Mouse (Mus musculus) hindbrain, embryonic 12.5 days (tissue): ENCODE measurements around the gene Mbd5. TPM values are rescaled to one million over a fixed set of nuclear protein-coding genes. Genes with fewer than 3 reads are reported as not detected.
A peak's percentile ranks its signal among the peaks of the same experiment; 100 is the strongest.

ENCODE experiments used
- ATAC-seq: fragments of 200-750 bp; cut with Nextera tagmentation; 2 replicates; pipeline ENCODE4 v1.8.0; 2017; ENCODE audit warnings: moderate TSS enrichment; ENCODE audit not compliant: low FRiP score
- H3K27ac ChIP-seq: fragments of 300-500 bp; sonication (generic); 2 replicates; pipeline ENCODE4 v1.5.1; 2016; ENCODE audit warnings: mild to moderate bottlenecking
- H3K27me3 ChIP-seq: fragments of 300-500 bp; sonication (generic); 2 replicates; pipeline ENCODE4 v1.6.1; 2016; ENCODE audit warnings: mild to moderate bottlenecking
- H3K36me3 ChIP-seq: fragments of 300-500 bp; sonication (generic); 2 replicates; pipeline ENCODE4 v1.6.1; 2016; ENCODE audit warnings: mild to moderate bottlenecking
- H3K4me1 ChIP-seq: fragments of 300-500 bp; sonication (generic); 2 replicates; pipeline ENCODE4 v1.6.1; 2016
- H3K4me2 ChIP-seq: fragments of 300-500 bp; sonication (generic); replicated peaks from 2 replicates; pipeline ENCODE4 v1.6.1; 2016; ENCODE audit warnings: mild to moderate bottlenecking
- H3K4me3 ChIP-seq: fragments of 300-500 bp; sonication (generic); 2 replicates; pipeline ENCODE4 v1.5.1; 2016; ENCODE audit warnings: mild to moderate bottlenecking
- H3K9ac ChIP-seq: fragments of 300-500 bp; sonication (generic); 2 replicates; pipeline ENCODE4 v1.6.1; 2016; ENCODE audit warnings: mild to moderate bottlenecking, moderate library complexity
- H3K9me3 ChIP-seq: fragments of 300-500 bp; sonication (generic); replicated peaks from 2 replicates; pipeline ENCODE4 v1.6.1; 2016; ENCODE audit warnings: mild to moderate bottlenecking
- WGBS: fragments of 180-500 bp; shearing (Covaris S2); methylation state at CpG from one replicate; pipeline ENCODE4 v1.1.7; 2016; 5-methylcytosine and 5-hydroxymethylcytosine counted together
- polyA plus RNA-seq: library from polyadenylated mRNA; unstranded; fragments of >200 nt; fragmentation: Nextera tagmentation; extraction: Ambion mirVana; gene quantifications from 2 replicates; pipeline ENCODE4 v1.2.1, GENCODE M21; 2016

The Mbd5 gene
- polyA plus RNA-seq = 37.4 and 49.1 TPM in 2 replicates

DNA sequence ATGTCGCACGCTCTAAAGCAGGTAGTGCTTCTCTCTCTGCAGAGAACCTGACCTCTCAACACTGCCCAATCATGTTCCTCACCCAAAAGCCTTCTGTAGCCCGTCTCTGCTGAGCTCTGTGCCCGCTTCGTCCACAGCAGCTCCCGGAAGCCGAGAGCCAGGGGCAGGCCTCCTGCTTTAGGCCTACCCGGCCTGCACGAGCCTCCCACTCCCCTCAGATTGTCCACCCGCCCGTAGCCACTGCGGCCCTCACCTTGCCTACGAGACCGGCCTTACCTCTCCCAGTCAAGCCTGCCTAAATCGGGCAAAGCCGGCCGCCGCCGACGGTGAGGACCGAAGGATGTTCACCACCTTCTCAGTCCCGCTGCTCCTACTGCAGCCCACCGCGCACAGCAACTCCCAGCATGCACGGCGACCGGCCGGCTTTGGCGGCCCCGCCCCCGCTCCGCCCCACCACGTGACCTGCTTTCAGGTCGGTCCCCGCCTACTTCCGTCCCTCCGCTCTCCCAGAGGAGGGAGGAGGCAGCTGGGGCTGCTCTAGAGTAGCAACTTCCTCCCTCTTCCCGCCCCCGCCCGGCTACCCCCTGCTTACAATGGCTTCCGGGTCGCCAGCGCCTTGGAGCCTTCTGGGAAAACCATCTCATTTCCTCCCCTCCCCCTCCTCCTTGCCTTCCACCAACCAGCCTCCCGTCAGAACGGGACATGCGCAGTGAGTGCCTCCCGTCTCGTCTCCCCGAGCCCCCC is at the start of gene Mbd5:
Gene Mbd5 (plus strand): TSS at position 668 of the 744 bp plus-strand sequence.
- peak within 1 kb of the TSS; percentile 81 for H3K4me2 ChIP-seq
- WGBS = under 1% methylated on average over 47 of the region's 49 CpGs
- peak within 1 kb of the TSS; percentile 90 for H3K9ac ChIP-seq
- H3K4me1 ChIP-seq = peaks cover 9% of the 10 kb centered on the region
- peak; percentile 99 for ATAC-seq
- H3K27me3 ChIP-seq = no peaks in the 10 kb centered on the region
- H3K4me3 ChIP-seq = peak within 1 kb of the TSS; percentile 88
- no peaks in the 10 kb centered on the region for H3K9me3 ChIP-seq
- H3K27ac ChIP-seq = peak within 1 kb of the TSS; percentile 96
- H3K36me3 ChIP-seq = no peaks in the 10 kb centered on the region

DNA sequence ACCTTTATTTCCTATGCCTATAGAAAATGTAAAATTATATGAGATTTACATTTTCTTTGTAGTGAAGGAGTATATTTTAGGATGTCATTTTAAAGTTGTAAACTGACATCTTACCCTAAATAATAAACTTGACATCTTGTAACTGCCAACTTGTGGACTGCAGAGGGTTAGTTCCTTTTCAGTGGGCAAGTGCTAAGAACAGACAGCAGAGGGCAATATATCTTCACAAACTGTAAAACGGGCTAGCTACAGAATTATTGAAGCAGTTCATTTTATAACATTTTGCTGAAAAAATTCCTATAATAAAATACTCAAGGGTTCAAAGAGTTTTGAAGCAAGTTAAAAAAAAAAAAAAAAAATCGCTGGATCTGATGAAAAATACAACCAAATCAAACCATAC is 40.4 kb upstream of the Mbd5 start:
- H3K4me2 ChIP-seq = no peak overlapping the region
- H3K27me3 ChIP-seq = no peaks in the 10 kb centered on the region
- H3K4me1 ChIP-seq = no peaks in the 10 kb centered on the region
- no peak overlapping the region for H3K4me3 ChIP-seq
- no peaks in the 10 kb centered on the region for H3K9me3 ChIP-seq
- no peak overlapping the region for H3K27ac ChIP-seq
- WGBS = 79% methylated on average over 2 of the region's 2 CpGs
- no peak overlapping the region for H3K9ac ChIP-seq
- H3K36me3 ChIP-seq = peaks cover 29% of the 10 kb centered on the region
- no peak for ATAC-seq

DNA sequence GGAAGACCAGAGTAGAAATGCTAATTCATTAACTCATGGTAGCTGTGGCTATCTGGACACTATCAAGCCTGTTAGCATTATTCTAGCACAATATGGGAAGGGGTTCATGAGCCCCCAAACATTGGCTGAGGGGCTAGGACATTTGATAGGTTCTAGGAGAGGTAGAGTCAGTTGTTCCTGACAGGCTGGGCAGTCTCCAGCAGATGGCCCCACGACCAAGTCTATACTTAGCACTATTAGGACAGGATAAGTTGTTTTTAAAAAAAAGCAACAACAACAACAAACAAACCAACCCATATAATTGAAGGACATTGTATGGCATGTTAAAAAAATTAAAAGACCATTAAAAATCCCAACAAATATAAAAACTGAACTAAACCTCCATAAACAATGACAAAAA is 35.1 kb upstream of the Mbd5 start:
- peaks cover 23% of the 10 kb centered on the region for H3K36me3 ChIP-seq
- no peak overlapping the region for H3K4me2 ChIP-seq
- H3K4me3 ChIP-seq = no peak overlapping the region
- H3K9me3 ChIP-seq = no peaks in the 10 kb centered on the region
- WGBS = 63% methylated on average over 1 of the region's 1 CpGs
- H3K27ac ChIP-seq = no peak overlapping the region
- H3K4me1 ChIP-seq = no peaks in the 10 kb centered on the region
- no peak for ATAC-seq
- no peaks in the 10 kb centered on the region for H3K27me3 ChIP-seq
- H3K9ac ChIP-seq = no peak overlapping the region

DNA sequence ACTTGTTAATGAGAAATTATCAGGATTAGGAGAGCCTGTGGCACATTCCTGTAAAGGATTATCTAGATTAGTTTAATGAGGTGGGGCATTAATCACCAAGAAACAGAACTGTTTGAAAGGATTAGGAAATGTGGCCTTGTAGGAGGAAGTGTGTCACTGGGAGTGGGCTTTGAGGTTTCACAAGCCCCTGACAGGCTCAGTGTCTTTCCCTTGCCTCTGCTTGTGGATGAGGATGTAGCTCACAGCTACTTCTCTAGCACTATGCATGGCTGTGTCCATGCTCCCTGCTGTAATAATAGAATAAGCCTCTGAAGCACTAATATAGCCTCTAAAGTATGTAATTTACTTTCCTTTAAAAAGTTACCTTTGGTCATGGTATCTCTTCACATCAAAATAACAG is 33.5 kb upstream of the Mbd5 start:
- H3K4me3 ChIP-seq = no peak overlapping the region
- no peak overlapping the region for H3K9ac ChIP-seq
- no peak for ATAC-seq
- no peak overlapping the region for H3K4me2 ChIP-seq
- H3K27me3 ChIP-seq = no peaks in the 10 kb centered on the region
- no peaks in the 10 kb centered on the region for H3K9me3 ChIP-seq
- no peak overlapping the region for H3K27ac ChIP-seq
- H3K36me3 ChIP-seq = peaks cover 23% of the 10 kb centered on the region
- no peaks in the 10 kb centered on the region for H3K4me1 ChIP-seq

DNA sequence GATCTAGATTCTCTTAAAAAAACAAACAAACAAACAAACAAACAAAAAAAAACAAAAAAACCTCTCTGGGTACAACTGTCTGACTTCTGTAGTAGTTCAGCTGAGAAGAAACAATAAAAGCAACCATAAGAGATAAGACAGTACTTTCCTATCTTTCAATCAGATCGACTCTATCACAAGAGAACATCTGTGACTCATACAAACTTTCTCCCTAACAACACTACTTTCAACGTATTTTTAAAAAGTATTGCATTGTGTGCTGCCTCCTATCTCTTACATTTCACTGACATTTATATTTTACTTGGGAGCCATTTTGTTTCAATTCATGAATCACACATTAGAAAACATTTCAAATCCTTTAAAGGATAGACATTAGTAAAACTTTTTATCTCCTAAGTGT is 14.2 kb upstream of the Mbd5 start:
- Histone ChIP-seq H3K4me1 (no peaks in the 10 kb centered on the region), H3K9me3 (no peaks in the 10 kb centered on the region), H3K9ac (no peak overlapping the region), H3K27me3 (no peaks in the 10 kb centered on the region), H3K4me2 (no peak overlapping the region), H3K4me3 (no peak overlapping the region), H3K36me3 (peaks cover 14% of the 10 kb centered on the region; the same call in 1 of the 2 replicates), H3K27ac (no peak overlapping the region)
- ATAC-seq = no peak
- 90% methylated on average over 2 of the region's 2 CpGs for WGBS

DNA sequence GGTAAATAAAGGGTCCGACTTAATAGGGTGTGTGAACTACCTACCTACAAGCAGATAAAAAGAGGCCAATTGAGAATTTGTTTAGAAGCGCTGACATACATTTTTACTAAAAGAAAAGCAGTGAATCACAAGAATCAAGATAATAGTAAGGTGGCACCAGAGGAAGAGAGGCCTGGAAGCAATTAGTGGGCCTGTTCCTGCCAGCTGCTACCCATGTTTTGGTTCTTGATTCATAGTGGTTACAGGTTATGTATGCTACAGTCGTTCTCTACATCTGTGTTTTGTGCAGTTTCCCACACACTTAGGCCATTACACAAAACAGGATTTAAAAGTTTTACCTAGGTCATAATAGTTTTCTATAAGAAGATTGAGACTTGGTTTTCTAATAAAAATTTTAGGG is 1.5 kb upstream of the Mbd5 start:
- Histone ChIP-seq H3K4me3 (peak overlapping the region; percentile 88), H3K9ac (peak overlapping the region; percentile 35)
- WGBS = 70% methylated on average over 3 of the region's 3 CpGs

DNA sequence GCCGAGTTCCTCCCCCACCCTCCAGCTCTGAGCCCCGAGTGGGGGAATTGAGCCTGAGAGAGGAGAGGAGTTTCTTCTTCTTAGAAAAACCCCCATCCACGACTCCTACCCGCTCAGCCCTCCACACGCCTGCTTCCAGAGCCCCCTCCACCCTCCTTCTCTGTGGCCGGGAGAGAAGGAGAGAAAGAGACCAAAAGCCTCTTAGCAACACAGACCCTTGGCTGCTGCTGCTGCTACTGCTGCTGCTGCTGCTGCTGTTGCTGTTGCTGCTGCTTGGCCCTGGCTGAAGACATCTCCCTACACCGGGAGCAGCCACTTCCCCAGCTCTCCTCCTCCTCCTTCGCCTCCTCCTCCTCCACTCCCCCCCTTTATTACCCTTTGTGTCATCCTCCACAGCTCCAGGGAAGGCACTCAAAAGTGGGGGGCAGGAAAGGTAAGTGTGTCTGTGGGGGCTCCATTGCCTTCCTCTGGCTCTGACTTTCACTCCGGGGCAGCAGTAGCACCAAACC is 489 bp downstream of the Mbd5 start:
- ATAC-seq = peak; percentile 80
- Histone ChIP-seq H3K36me3 (no peaks in the 10 kb centered on the region), H3K27me3 (no peaks in the 10 kb centered on the region), H3K27ac (peak overlapping the region; percentile 96), H3K4me2 (peak overlapping the region; percentile 57), H3K9ac (peak overlapping the region; percentile 89), H3K4me3 (peak overlapping the region; percentile 88), H3K9me3 (no peaks in the 10 kb centered on the region), H3K4me1 (peaks cover 9% of the 10 kb centered on the region)
- WGBS = 0% methylated on average over 9 of the region's 9 CpGs

More for the DNA sequence above, 1.5 kb upstream of the Mbd5 start:
- H3K27me3 ChIP-seq = no peaks in the 10 kb centered on the region
- no peaks in the 10 kb centered on the region for H3K36me3 ChIP-seq
- H3K4me1 ChIP-seq = peaks cover 9% of the 10 kb centered on the region
- peak overlapping the region; percentile 81 for H3K4me2 ChIP-seq
- ATAC-seq = no peak
- H3K9me3 ChIP-seq = no peaks in the 10 kb centered on the region
- no peak overlapping the region for H3K27ac ChIP-seq

DNA sequence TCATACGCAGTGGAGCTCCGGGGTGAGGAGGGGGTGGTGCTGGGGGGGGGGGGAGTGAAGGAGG is 776 bp downstream of the Mbd5 start, which contains the start of gene Orc4:
Gene Orc4 (minus strand): TSS at position 26 of the 64 bp plus-strand sequence.
- Histone ChIP-seq H3K9me3 (no peaks in the 10 kb centered on the region), H3K4me2 (peak within 1 kb of the TSS; percentile 57), H3K4me3 (peak within 1 kb of the TSS; percentile 88), H3K4me1 (peaks cover 9% of the 10 kb centered on the region), H3K27ac (peak within 1 kb of the TSS; percentile 96), H3K27me3 (no peaks in the 10 kb centered on the region), H3K9ac (peak within 1 kb of the TSS; percentile 90), H3K36me3 (no peaks in the 10 kb centered on the region)
- ATAC-seq = no peak
- WGBS = 0% methylated on average over 2 of the region's 2 CpGs

DNA sequence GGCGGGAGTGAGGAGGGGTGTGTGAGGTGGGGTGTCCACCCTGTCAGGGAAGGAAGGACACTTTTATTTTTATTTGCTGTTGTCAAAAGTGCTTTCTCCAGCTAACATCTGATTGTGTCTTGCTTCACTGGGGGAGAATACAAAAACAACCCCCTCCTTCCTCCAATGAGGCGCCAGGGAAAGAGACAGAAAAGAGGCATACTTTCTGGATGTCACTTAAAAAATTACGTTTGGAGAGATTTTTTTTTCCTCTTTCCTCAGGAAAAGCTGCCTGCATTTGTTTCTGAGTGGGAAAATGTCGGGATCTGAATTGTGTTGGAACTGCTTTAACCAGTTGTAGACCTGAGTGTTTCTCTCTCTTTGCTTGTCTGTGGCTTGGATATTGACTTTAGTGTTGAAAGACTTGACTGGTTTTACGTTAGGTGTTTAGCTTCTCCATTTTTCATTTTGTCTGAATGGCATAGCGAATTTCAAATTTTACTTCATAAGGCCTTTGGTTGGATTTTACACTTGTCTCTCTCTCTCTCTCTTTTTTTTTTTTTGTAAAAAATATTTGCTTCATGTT is 1.1 kb downstream of the Mbd5 start:
- peak overlapping the region; percentile 96 for H3K27ac ChIP-seq
- H3K9ac ChIP-seq = peak overlapping the region; percentile 89
- no peaks in the 10 kb centered on the region for H3K36me3 ChIP-seq
- no peaks in the 10 kb centered on the region for H3K9me3 ChIP-seq
- peak overlapping the region; percentile 57 for H3K4me2 ChIP-seq
- H3K4me3 ChIP-seq = peak overlapping the region; percentile 88
- H3K4me1 ChIP-seq = peaks cover 9% of the 10 kb centered on the region
- WGBS = 8% methylated on average over 5 of the region's 6 CpGs
- H3K27me3 ChIP-seq = no peaks in the 10 kb centered on the region
- no peak for ATAC-seq

DNA sequence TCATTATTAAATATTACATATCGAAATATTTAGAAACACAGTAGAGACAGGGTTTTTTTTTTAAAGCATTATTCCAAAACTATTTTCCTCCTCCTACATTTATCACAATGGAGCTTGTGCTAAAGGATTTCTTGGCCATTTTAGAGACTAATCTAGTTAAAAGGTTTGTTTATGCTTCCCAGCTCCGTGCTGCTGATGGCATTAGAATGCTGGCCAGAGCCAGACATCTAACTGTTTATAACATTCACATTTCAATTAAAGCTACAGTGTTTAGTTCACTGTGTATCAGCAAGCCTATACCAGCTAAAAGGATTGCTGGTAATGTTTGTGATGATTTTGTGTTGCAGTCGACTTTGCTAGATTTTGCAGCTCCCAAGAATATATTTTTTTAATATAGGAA is 7.3 kb downstream of the Mbd5 start:
- Histone ChIP-seq H3K4me3 (no peak overlapping the region), H3K27me3 (no peaks in the 10 kb centered on the region), H3K27ac (no peak overlapping the region), H3K4me1 (peaks cover 3% of the 10 kb centered on the region; the same call in 1 of the 2 replicates), H3K9me3 (no peaks in the 10 kb centered on the region), H3K4me2 (no peak overlapping the region), H3K9ac (no peak overlapping the region), H3K36me3 (no peaks in the 10 kb centered on the region)
- no peak for ATAC-seq
- 70% methylated on average over 3 of the region's 3 CpGs for WGBS

DNA sequence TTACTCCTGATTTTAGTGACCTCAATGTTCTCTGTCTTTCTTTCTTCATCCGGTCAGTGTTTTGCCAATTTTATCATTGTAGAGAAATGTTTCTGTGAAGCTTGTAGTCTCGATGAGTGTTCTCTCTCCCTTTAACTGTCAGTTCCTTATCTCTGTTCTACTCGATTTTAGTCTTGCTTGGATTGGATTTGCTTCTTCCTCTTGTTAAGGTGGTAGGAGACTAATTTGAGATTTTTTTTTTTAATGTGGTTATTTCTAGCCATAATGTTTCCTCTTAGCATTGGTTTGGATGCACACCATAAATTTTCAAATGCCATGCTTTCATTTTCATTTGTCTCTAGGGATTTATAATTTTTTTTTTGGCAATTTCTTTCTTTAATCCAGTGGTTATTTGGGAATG is 29.6 kb downstream of the Mbd5 start:
- H3K36me3 ChIP-seq = no peaks in the 10 kb centered on the region
- no peaks in the 10 kb centered on the region for H3K9me3 ChIP-seq
- no peak for ATAC-seq
- no peak overlapping the region for H3K4me3 ChIP-seq
- no peaks in the 10 kb centered on the region for H3K4me1 ChIP-seq
- no peak overlapping the region for H3K27ac ChIP-seq
- H3K9ac ChIP-seq = no peak overlapping the region
- WGBS = 91% methylated on average over 3 of the region's 3 CpGs
- H3K4me2 ChIP-seq = no peak overlapping the region
- no peaks in the 10 kb centered on the region for H3K27me3 ChIP-seq

DNA sequence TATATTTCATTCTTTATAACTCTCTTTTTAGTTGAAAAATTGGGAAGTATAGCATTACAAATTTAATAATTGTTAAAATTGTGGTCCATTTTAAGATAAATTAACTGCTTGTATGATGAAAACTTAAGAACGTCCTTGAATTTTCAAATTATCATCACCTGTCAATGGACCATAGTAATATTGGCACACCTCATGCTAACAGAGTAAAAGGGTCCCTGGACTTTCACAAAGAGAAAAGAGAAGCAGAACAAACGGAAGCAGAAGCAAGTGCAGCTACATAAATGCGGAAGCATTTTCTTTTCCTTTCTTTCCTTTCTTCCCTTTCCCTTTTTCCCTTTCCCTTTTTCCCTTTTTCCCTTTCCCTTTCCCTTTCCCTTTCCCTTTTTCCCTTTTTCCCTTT is 41.0 kb downstream of the Mbd5 start:
- H3K9ac ChIP-seq = no peak overlapping the region
- no peaks in the 10 kb centered on the region for H3K27me3 ChIP-seq
- H3K4me2 ChIP-seq = no peak overlapping the region
- H3K9me3 ChIP-seq = no peaks in the 10 kb centered on the region
- H3K4me3 ChIP-seq = no peak overlapping the region
- H3K36me3 ChIP-seq = no peaks in the 10 kb centered on the region
- no peaks in the 10 kb centered on the region for H3K4me1 ChIP-seq
- 89% methylated on average over 3 of the region's 3 CpGs for WGBS
- ATAC-seq = no peak
- no peak overlapping the region for H3K27ac ChIP-seq

DNA sequence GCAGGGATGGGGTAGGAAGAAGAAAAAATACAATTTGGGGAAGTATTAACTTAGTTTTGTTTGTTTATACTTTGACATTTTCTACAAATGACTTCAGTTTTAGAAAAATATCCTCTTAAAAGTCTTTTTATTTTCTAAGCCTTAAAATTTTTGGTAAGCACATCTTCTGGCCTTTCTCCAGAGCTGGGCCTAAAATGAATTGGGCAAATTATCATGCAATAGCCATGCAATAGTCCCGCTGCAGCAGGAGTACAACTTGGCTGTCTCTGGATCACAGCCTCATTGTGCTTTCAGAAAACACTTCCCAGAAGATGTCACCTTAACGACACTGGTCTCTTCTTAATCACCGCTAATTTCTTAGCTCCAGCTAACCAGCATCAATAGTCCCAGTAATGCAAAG is 91.2 kb downstream of the Mbd5 start:
- Histone ChIP-seq H3K4me1 (no peaks in the 10 kb centered on the region), H3K4me2 (no peak overlapping the region), H3K36me3 (peaks cover 7% of the 10 kb centered on the region; the same call in 1 of the 2 replicates), H3K27me3 (no peaks in the 10 kb centered on the region), H3K4me3 (no peak overlapping the region), H3K27ac (no peak overlapping the region), H3K9me3 (peaks cover 10% of the 10 kb centered on the region; the same call in 1 of the 2 replicates), H3K9ac (no peak overlapping the region)
- WGBS = 95% methylated on average over 3 of the region's 3 CpGs
- no peak for ATAC-seq
